Mouse (Mus musculus) urinary bladder, postnatal 36 days (tissue): Measurements from ENCODE around the gene Olfr410.
A peak's percentile ranks its signal among the peaks of the same experiment; 100 is the strongest.

Experiments used
- DNase-seq, 2 experiments: peaks; one replicate each; pipeline ENCODE4 v3.0.0; 2022; ENCODE audit warnings: low spot score in 2 of 2, mixed read lengths in 1 of 2

Olfr410 gene

GRCm38 (mm10) chr11:74337931-74338330 lies at the start of gene Olfr410:
TSS of gene Olfr410 (minus strand) at chr11:74338031.
- no peak for DNase-seq

GRCm38 (mm10) chr11:74387203-74387602 lies 49.4 kb upstream of the Olfr410 start:
- no peak for DNase-seq

- peak in 1 of 2 experiments; percentile 50 for DNase-seq
These were observed 47.8 kb upstream of the Olfr410 start for GRCm38 (mm10) chr11:74385674-74386073.

GRCm38 (mm10) chr11:74379166-74379873 lies 41.5 kb upstream of the Olfr410 start:
- DNase-seq: no peak

GRCm38 (mm10) chr11:74376847-74377246 lies 39.0 kb upstream of the Olfr410 start:
- DNase-seq: peak; percentile 23 to 38

- peak; percentile 65 to 73 for DNase-seq
These were observed 33.7 kb upstream of the Olfr410 start for GRCm38 (mm10) chr11:74371393-74372100.

GRCm38 (mm10) chr11:74361769-74362168 lies 23.9 kb upstream of the Olfr410 start, which contains the start of gene Olfr412:
TSS of gene Olfr412 (plus strand) at chr11:74362069.
- no peak for DNase-seq

GRCm38 (mm10) chr11:74352550-74352949 lies 14.7 kb upstream of the Olfr410 start, which contains the start of gene Olfr411:
TSS of gene Olfr411 (minus strand) at chr11:74352650.
- no peak for DNase-seq

- no peak for DNase-seq
These were observed 9.1 kb downstream of the Olfr410 start for GRCm38 (mm10) chr11:74328781-74329180.

GRCm38 (mm10) chr11:74326044-74326443 lies 11.8 kb downstream of the Olfr410 start:
- DNase-seq: no peak

GRCm38 (mm10) chr11:74287256-74287655 lies 50.6 kb downstream of the Olfr410 start:
- no peak for DNase-seq

- no peak for DNase-seq
These were observed 54.4 kb downstream of the Olfr410 start, which contains the start of gene Olfr59 for GRCm38 (mm10) chr11:74283436-74283835. TSS of gene Olfr59 (plus strand) at chr11:74283736.
